Mouse (Mus musculus): ENCODE data around the gene Gm5475. TPM values are rescaled to one million over a fixed set of nuclear protein-coding genes. Genes with fewer than 3 reads are reported as not detected.
A peak's percentile ranks its signal among the peaks of the same experiment; 100 is the strongest.

Gm5475 gene
- total RNA-seq, 1 experiment = not detected

GRCm38 (mm10) chr15:100422899-100423860, 1.2 kb downstream of the Gm5475 start:
- in situ Hi-C loops (cut with MboI; ENCODE audit: low sequenced_read_pairs in 2 of 2, unreplicated experiment in 2 of 2) = no loop called here
- 0 out of 2 replicates have a peak overlapping the region, but pooled peaks have one; percentile 40 for H3K27ac ChIP-seq (ENCODE audit: insufficient read depth, low read depth, low read length, poor library complexity, severe bottlenecking)
- peak overlapping the region; percentile 92 for H3K9ac ChIP-seq (ENCODE audit: insufficient read depth, low read depth, low read length, poor library complexity, severe bottlenecking)
- no peaks in the 10 kb centered on the region for H3K9me3 ChIP-seq (ENCODE audit: control insufficient read depth, insufficient read depth, low read depth, low read length)
- H3K4me1 ChIP-seq (ENCODE audit: control insufficient read depth in 2 of 2, insufficient read depth in 2 of 2, low read length in 2 of 2, poor library complexity in 1 of 2) = peaks cover 2 to 7% of the 10 kb centered on the region in 2 experiments
- TF ChIP-seq HCFC1 (IDR thresholded peaks at IDR 0.05; ENCODE audit: borderline replicate concordance, insufficient read depth, low read length) (no peak), MAFK (IDR thresholded peaks at IDR 0.05; ENCODE audit: insufficient read depth, low read depth, low read length) (no peak), ZNF384 (IDR thresholded peaks at IDR 0.05; ENCODE audit: low read depth, low read length) (no peak), CHD2 (IDR thresholded peaks at IDR 0.05; ENCODE audit: low read depth, low read length) (no peak), ZC3H11A (IDR thresholded peaks at IDR 0.05; ENCODE audit: borderline replicate concordance, low read depth, low read length) (no peak)
- H3K36me3 ChIP-seq (ENCODE audit: control insufficient read depth, insufficient read depth, low read length, poor library complexity, severe bottlenecking) = no peaks in the 10 kb centered on the region
- DNase-seq (ENCODE audit: low read depth, low spot score) = peak; percentile 87
- H3K4me3 ChIP-seq (ENCODE audit: insufficient read depth in 1 of 2, low read depth in 1 of 2, low read length in 2 of 2, poor library complexity in 1 of 2, severe bottlenecking in 1 of 2) = peak overlapping the region; percentile 87 to 97

GRCm38 (mm10) chr15:100423916-100424315, 2.0 kb downstream of the Gm5475 start:
- Histone ChIP-seq H3K4me1 (ENCODE audit: control insufficient read depth in 2 of 2, insufficient read depth in 2 of 2, low read length in 2 of 2, poor library complexity in 1 of 2) (peaks cover 2 to 8% of the 10 kb centered on the region in 2 experiments), H3K9me3 (ENCODE audit: control insufficient read depth, insufficient read depth, low read depth, low read length) (no peaks in the 10 kb centered on the region), H3K36me3 (ENCODE audit: control insufficient read depth, insufficient read depth, low read length, poor library complexity, severe bottlenecking) (no peaks in the 10 kb centered on the region), H3K9ac (ENCODE audit: insufficient read depth, low read depth, low read length, poor library complexity, severe bottlenecking) (no peak overlapping the region), H3K4me3 (ENCODE audit: insufficient read depth in 1 of 2, low read depth in 1 of 2, low read length in 2 of 2, poor library complexity in 1 of 2, severe bottlenecking in 1 of 2) (0 out of 4 replicates have a peak overlapping the region, but pooled peaks of 1 of the 2 experiments have one; percentile 14), H3K27ac (ENCODE audit: insufficient read depth, low read depth, low read length, poor library complexity, severe bottlenecking) (no peak overlapping the region)
- no peak for DNase-seq (ENCODE audit: low read depth, low spot score)
- in situ Hi-C loops (cut with MboI; ENCODE audit: low sequenced_read_pairs in 2 of 2, unreplicated experiment in 2 of 2) = no loop called here
- TF ChIP-seq ZNF384 (IDR thresholded peaks at IDR 0.05; ENCODE audit: low read depth, low read length) = no peak
- no peak for TF ChIP-seq HCFC1 (IDR thresholded peaks at IDR 0.05; ENCODE audit: borderline replicate concordance, insufficient read depth, low read length)
- no peak for TF ChIP-seq MAFK (IDR thresholded peaks at IDR 0.05; ENCODE audit: insufficient read depth, low read depth, low read length)
- no peak for TF ChIP-seq ZC3H11A (IDR thresholded peaks at IDR 0.05; ENCODE audit: borderline replicate concordance, low read depth, low read length)
- TF ChIP-seq CHD2 (IDR thresholded peaks at IDR 0.05; ENCODE audit: low read depth, low read length) = no peak

DNA sequence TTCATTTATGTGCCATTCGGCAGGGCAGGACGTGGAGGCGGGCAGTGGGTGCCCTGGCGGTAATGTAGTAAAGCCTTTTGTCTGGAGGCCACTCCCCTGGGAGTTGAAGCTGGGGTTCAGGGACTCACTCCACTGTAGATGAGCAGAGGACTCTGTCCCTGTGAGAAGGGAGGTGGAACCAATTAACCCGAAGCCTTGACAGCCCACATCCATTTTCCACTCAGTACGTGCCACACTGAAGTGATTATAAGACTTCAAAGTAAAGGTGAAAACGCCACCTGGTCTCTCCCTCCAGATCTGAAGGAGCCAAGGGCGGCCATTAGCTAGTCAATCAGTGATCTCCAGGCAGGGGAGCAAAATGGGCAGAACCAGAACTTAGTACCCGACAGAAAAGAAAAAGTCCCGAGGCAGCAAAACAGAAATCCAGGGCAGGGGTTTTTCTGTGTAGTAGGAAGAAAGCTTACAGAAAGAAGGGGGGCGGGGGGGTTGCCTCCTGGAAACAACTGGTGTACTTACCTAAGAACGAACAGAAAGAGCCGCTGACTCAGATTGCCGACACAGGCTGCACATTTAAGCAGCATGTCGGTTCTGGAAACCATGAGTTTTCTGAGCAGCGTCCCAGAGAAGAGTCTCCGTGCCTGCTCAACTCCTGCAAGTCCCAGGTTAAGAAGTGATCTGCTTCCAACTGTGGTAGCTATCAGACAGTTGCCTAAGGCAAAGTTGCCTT, 2.6 kb downstream of the Gm5475 start, which contains the start of gene Slc11a2:
Slc11a2 (minus strand) TSS at position 677 of the 727 bp plus-strand sequence.
- H3K9me3 ChIP-seq (ENCODE audit: control insufficient read depth, insufficient read depth, low read depth, low read length) = no peaks in the 10 kb centered on the region
- no peak within 1 kb of the TSS for H3K27ac ChIP-seq (ENCODE audit: insufficient read depth, low read depth, low read length, poor library complexity, severe bottlenecking)
- in situ Hi-C loops (cut with MboI; ENCODE audit: low sequenced_read_pairs in 2 of 2, unreplicated experiment in 2 of 2) = no loop called here
- TF ChIP-seq ZC3H11A (IDR thresholded peaks at IDR 0.05; ENCODE audit: borderline replicate concordance, low read depth, low read length) (no peak), ZNF384 (IDR thresholded peaks at IDR 0.05; ENCODE audit: low read depth, low read length) (no peak), HCFC1 (IDR thresholded peaks at IDR 0.05; ENCODE audit: borderline replicate concordance, insufficient read depth, low read length) (no peak), CHD2 (IDR thresholded peaks at IDR 0.05; ENCODE audit: low read depth, low read length) (no peak), MAFK (IDR thresholded peaks at IDR 0.05; ENCODE audit: insufficient read depth, low read depth, low read length) (no peak)
- no peaks in the 10 kb centered on the region for H3K36me3 ChIP-seq (ENCODE audit: control insufficient read depth, insufficient read depth, low read length, poor library complexity, severe bottlenecking)
- 0 out of 4 replicates have a peak within 1 kb of the TSS, but pooled peaks of 1 of the 2 experiments have one; percentile 14 for H3K4me3 ChIP-seq (ENCODE audit: insufficient read depth in 1 of 2, low read depth in 1 of 2, low read length in 2 of 2, poor library complexity in 1 of 2, severe bottlenecking in 1 of 2)
- H3K9ac ChIP-seq (ENCODE audit: insufficient read depth, low read depth, low read length, poor library complexity, severe bottlenecking) = no peak within 1 kb of the TSS
- peaks cover 2 to 8% of the 10 kb centered on the region in 2 experiments for H3K4me1 ChIP-seq (ENCODE audit: control insufficient read depth in 2 of 2, insufficient read depth in 2 of 2, low read length in 2 of 2, poor library complexity in 1 of 2)
- DNase-seq (ENCODE audit: low read depth, low spot score) = no peak

GRCm38 (mm10) chr15:100428296-100428905, 6.5 kb downstream of the Gm5475 start:
- Histone ChIP-seq H3K9me3 (ENCODE audit: control insufficient read depth, insufficient read depth, low read depth, low read length) (no peaks in the 10 kb centered on the region), H3K4me1 (ENCODE audit: control insufficient read depth in 2 of 2, insufficient read depth in 2 of 2, low read length in 2 of 2, poor library complexity in 1 of 2) (peaks cover 2 to 6% of the 10 kb centered on the region in 2 experiments; a peak in 3 of 4 replicates), H3K36me3 (ENCODE audit: control insufficient read depth, insufficient read depth, low read length, poor library complexity, severe bottlenecking) (no peaks in the 10 kb centered on the region), H3K9ac (ENCODE audit: insufficient read depth, low read depth, low read length, poor library complexity, severe bottlenecking) (no peak overlapping the region), H3K27ac (ENCODE audit: insufficient read depth, low read depth, low read length, poor library complexity, severe bottlenecking) (no peak overlapping the region), H3K4me3 (ENCODE audit: insufficient read depth in 1 of 2, low read depth in 1 of 2, low read length in 2 of 2, poor library complexity in 1 of 2, severe bottlenecking in 1 of 2) (no peak overlapping the region)
- DNase-seq (ENCODE audit: low read depth, low spot score) = no peak
- TF ChIP-seq MAFK (IDR thresholded peaks at IDR 0.05; ENCODE audit: insufficient read depth, low read depth, low read length) (no peak), HCFC1 (IDR thresholded peaks at IDR 0.05; ENCODE audit: borderline replicate concordance, insufficient read depth, low read length) (no peak), CHD2 (IDR thresholded peaks at IDR 0.05; ENCODE audit: low read depth, low read length) (no peak), ZC3H11A (IDR thresholded peaks at IDR 0.05; ENCODE audit: borderline replicate concordance, low read depth, low read length) (no peak), ZNF384 (IDR thresholded peaks at IDR 0.05; ENCODE audit: low read depth, low read length) (no peak)
- in situ Hi-C loops (cut with MboI; ENCODE audit: low sequenced_read_pairs in 2 of 2, unreplicated experiment in 2 of 2) = no loop called here

Measured in ES-E14 (cell line).